Mouse (Mus musculus) brain, embryonic 14.5 days (tissue): ENCODE data around the gene Pid1.

Experiments used
- CTCF ChIP-seq: fragments of 200-500 bp; IDR thresholded peaks from 2 replicates; pipeline ENCODE4 v1.5.1; 2012; ENCODE audit warnings: inconsistent platforms, mild to moderate bottlenecking, moderate library complexity, borderline replicate concordance; ENCODE audit not compliant: insufficient read depth, insufficient read length; ENCODE audit errors: extremely low read depth
- POLR2A ChIP-seq: fragments of 200-500 bp; IDR thresholded peaks from 2 replicates; pipeline ENCODE4 v1.6.1; 2012; ENCODE audit warnings: mild to moderate bottlenecking, inconsistent platforms, borderline replicate concordance; ENCODE audit not compliant: poor library complexity, insufficient read depth, insufficient read length, severe bottlenecking; ENCODE audit errors: extremely low read depth

GRCm38 (mm10) chr1:84363967-84364366 is at the start of gene Pid1:
- TF ChIP-seq CTCF (no peak), POLR2A (no peak)
